Mouse (Mus musculus) forebrain, embryonic 10.5 days (tissue): ENCODE results near the gene Ccdc142. TPM values are rescaled to one million over a fixed set of nuclear protein-coding genes. Genes with fewer than 3 reads are reported as not detected.
A peak's percentile ranks its signal among the peaks of the same experiment; 100 is the strongest.

Experiments used
- DNase-seq: peaks from one replicate; pipeline ENCODE4 v3.0.0-alpha.2; 2017; ENCODE audit warnings: low spot score; ENCODE audit errors: extremely low spot score
- H3K27ac ChIP-seq: fragments of 300-500 bp; sonication (generic); 2 replicates; pipeline ENCODE4 v1.5.1; 2016; ENCODE audit warnings: mild to moderate bottlenecking
- H3K27me3 ChIP-seq: fragments of 300-500 bp; sonication (generic); 2 replicates; pipeline ENCODE4 v1.6.1; 2016; ENCODE audit warnings: mild to moderate bottlenecking; ENCODE audit not compliant: poor library complexity, severe bottlenecking
- H3K36me3 ChIP-seq: fragments of 300-500 bp; sonication (generic); replicated peaks from 2 replicates; pipeline ENCODE4 v1.6.1; 2016; ENCODE audit warnings: mild to moderate bottlenecking, moderate library complexity
- H3K4me1 ChIP-seq: fragments of 300-500 bp; sonication (generic); 2 replicates; pipeline ENCODE4 v1.6.1; 2016
- H3K4me3 ChIP-seq: fragments of 300-500 bp; sonication (generic); 2 replicates; pipeline ENCODE4 v1.5.1; 2016; ENCODE audit warnings: mild to moderate bottlenecking, moderate library complexity
- H3K9me3 ChIP-seq: fragments of 300-500 bp; sonication (generic); 2 replicates; pipeline ENCODE4 v1.6.1; 2016; ENCODE audit warnings: mild to moderate bottlenecking, moderate library complexity
- WGBS: fragments of 180-500 bp; shearing (Covaris S2); methylation state at CpG from one replicate; pipeline ENCODE4 v1.1.7; 2016; 5-methylcytosine and 5-hydroxymethylcytosine counted together
- polyA plus RNA-seq: library from polyadenylated mRNA; unstranded; fragments of >200 nt; fragmentation: Nextera tagmentation; extraction: Ambion mirVana; gene quantifications from 2 replicates; pipeline ENCODE4 v1.2.1, GENCODE M21; 2016

The Ccdc142 gene
- polyA plus RNA-seq, 1 experiment from 2014 or later: 3.1 TPM

GRCm38 (mm10) chr6:83141636-83142035, 40.2 kb downstream of the Ccdc142 start:
- H3K4me3 ChIP-seq: peak overlapping the region; percentile 51
- no peak for DNase-seq
- H3K27ac ChIP-seq: peak overlapping the region; percentile 80
- peaks cover 77% of the 10 kb centered on the region for H3K4me1 ChIP-seq
- peaks cover 17% of the 10 kb centered on the region for H3K36me3 ChIP-seq
- peaks cover 26% of the 10 kb centered on the region for H3K27me3 ChIP-seq
- WGBS: 22% methylated on average over 4 of the region's 4 CpGs
- no peaks in the 10 kb centered on the region for H3K9me3 ChIP-seq

DNA sequence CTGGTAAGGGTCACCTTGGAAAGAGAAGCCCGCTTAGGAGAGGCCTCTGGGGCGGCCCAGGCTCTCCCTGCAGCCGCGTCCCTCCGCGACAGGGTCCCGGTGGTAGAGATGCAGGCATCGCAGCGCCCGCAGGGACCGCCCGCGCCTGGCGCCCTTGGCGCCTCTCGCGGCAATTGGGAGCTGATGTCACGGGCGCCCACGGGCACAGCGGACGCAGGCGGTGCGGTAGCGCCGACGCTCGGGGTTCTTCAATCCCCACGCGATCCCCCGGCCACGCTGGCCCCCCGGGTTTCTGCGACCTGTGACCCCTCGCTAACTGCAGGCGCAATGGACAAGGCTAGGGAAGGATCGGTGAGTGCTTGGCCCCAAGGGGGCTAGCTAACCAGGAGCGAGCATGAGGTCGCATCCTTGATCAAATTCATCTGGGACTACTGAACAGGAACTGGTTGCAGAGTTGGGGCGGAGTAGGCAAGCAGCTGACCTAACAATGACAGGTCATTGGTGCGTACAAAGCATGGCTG, 40.9 kb downstream of the Ccdc142 start:
- WGBS: 1% methylated on average over 41 of the region's 41 CpGs
- peaks cover 77% of the 10 kb centered on the region for H3K4me1 ChIP-seq
- H3K36me3 ChIP-seq: peaks cover 23% of the 10 kb centered on the region
- DNase-seq: no peak
- H3K9me3 ChIP-seq: no peaks in the 10 kb centered on the region
- peak overlapping the region; percentile 80 for H3K27ac ChIP-seq
- H3K27me3 ChIP-seq: peaks cover 26% of the 10 kb centered on the region
- peak overlapping the region; percentile 51 for H3K4me3 ChIP-seq

- Histone ChIP-seq H3K27me3 (peaks cover 26% of the 10 kb centered on the region), H3K4me3 (0 out of 2 replicates have a peak overlapping the region, but pooled peaks have one; percentile 51), H3K9me3 (no peaks in the 10 kb centered on the region), H3K36me3 (peaks cover 29% of the 10 kb centered on the region), H3K4me1 (peaks cover 73% of the 10 kb centered on the region), H3K27ac (peak overlapping the region; percentile 80)
- 52% methylated on average over 11 of the region's 11 CpGs for WGBS
- DNase-seq: no peak
These were observed 41.5 kb downstream of the Ccdc142 start for GRCm38 (mm10) chr6:83142886-83143285.

- peaks cover 50% of the 10 kb centered on the region for H3K4me1 ChIP-seq
- H3K27ac ChIP-seq: no peak overlapping the region
- H3K27me3 ChIP-seq: peaks cover 26% of the 10 kb centered on the region
- WGBS: 86% methylated on average over 2 of the region's 2 CpGs
- H3K9me3 ChIP-seq: no peaks in the 10 kb centered on the region
- no peak overlapping the region for H3K4me3 ChIP-seq
- peaks cover 44% of the 10 kb centered on the region for H3K36me3 ChIP-seq
- no peak for DNase-seq
These were observed 43.8 kb downstream of the Ccdc142 start for GRCm38 (mm10) chr6:83145209-83145608.

DNA sequence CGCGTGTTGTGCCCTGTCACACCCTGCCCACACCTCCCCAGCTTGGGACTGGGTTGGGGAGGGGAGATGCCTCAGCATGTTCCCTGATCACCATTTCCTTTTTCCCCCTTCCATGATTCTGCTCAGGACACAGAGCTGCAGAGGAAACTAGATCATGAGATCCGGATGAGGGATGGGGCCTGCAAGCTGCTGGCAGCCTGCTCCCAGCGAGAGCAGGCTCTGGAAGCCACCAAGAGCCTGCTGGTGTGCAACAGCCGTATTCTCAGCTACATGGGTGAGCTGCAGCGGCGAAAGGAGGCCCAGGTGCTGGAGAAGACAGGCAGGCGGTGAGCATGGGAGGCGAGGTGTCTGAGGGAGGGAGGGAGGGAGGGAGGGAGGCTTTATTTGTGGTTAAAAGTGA, 44.4 kb downstream of the Ccdc142 start:
- Histone ChIP-seq H3K27me3 (peaks cover 24% of the 10 kb centered on the region), H3K4me1 (peaks cover 51% of the 10 kb centered on the region), H3K4me3 (no peak overlapping the region), H3K36me3 (peaks cover 50% of the 10 kb centered on the region), H3K9me3 (no peaks in the 10 kb centered on the region), H3K27ac (peak overlapping the region; percentile 44; the same call in 1 of the 2 replicates)
- WGBS: 74% methylated on average over 9 of the region's 9 CpGs
- no peak for DNase-seq

GRCm38 (mm10) chr6:83147280-83147679, 45.9 kb downstream of the Ccdc142 start:
- DNase-seq: no peak

DNA sequence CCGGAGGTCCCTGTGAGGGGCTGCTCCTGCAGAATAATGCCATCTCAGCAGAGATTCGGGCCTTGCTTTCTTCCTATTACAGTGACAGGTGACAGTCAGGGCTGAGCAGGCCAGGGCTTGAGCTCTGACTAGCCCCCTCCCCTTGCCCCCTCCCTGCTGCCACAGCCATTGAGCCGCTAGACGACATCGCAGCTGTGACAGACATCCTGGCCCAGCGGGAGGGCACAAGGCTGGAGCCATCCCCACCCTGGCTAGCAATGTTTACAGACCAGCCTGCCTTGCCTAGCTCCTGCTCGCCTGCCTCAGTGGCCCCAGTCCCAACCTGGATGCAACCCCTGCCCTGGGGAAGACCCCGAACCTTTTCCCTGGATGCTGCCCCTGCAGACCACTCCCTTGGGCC, 50.3 kb downstream of the Ccdc142 start:
- H3K27me3 ChIP-seq: peaks cover 9% of the 10 kb centered on the region; the same call in 1 of the 2 replicates
- no peak overlapping the region for H3K27ac ChIP-seq
- no peak overlapping the region for H3K4me3 ChIP-seq
- no peak for DNase-seq
- 31% methylated on average over 8 of the region's 8 CpGs for WGBS
- H3K4me1 ChIP-seq: peaks cover 54% of the 10 kb centered on the region
- H3K36me3 ChIP-seq: peaks cover 77% of the 10 kb centered on the region
- no peaks in the 10 kb centered on the region for H3K9me3 ChIP-seq

More at GRCm38 (mm10) chr6:83147280-83147679, 45.9 kb downstream of the Ccdc142 start:
- Histone ChIP-seq H3K36me3 (peaks cover 64% of the 10 kb centered on the region), H3K4me3 (no peak overlapping the region), H3K27me3 (peaks cover 9% of the 10 kb centered on the region), H3K9me3 (no peaks in the 10 kb centered on the region), H3K27ac (0 out of 2 replicates have a peak overlapping the region, but pooled peaks have one; percentile 11), H3K4me1 (peaks cover 51% of the 10 kb centered on the region)
- 66% methylated on average over 7 of the region's 7 CpGs for WGBS

- Histone ChIP-seq H3K27ac (no peak overlapping the region), H3K27me3 (peaks cover 9% of the 10 kb centered on the region; the same call in 1 of the 2 replicates), H3K4me3 (no peak overlapping the region), H3K36me3 (peaks cover 63% of the 10 kb centered on the region), H3K4me1 (peaks cover 47% of the 10 kb centered on the region), H3K9me3 (no peaks in the 10 kb centered on the region)
- no peak for DNase-seq
- 88% methylated on average over 12 of the region's 12 CpGs for WGBS
These were observed 51.6 kb downstream of the Ccdc142 start for GRCm38 (mm10) chr6:83153038-83153437.

DNA sequence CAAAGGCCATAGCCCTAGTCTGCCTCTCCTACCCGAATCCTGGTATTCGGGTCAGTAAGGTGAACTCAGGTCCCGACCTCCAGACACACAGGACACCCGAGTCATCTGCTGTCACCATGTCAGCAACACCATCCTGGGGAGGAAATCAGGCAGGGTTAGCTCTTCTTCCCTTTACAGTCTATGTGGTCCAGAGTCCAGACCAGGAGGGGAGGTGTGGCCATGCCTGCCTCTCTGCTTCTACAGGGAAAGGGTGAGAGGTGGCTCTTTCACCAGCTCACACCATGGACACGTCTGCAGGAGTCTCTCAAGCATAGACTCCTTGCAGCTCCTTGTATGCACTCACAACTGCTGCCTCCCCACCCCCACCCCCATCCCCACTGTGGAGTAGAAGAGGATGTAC, 52.1 kb downstream of the Ccdc142 start:
- DNase-seq: no peak
- Histone ChIP-seq H3K9me3 (no peaks in the 10 kb centered on the region), H3K36me3 (peaks cover 59% of the 10 kb centered on the region), H3K27ac (no peak overlapping the region), H3K4me1 (peaks cover 47% of the 10 kb centered on the region), H3K27me3 (peaks cover 9% of the 10 kb centered on the region; the same call in 1 of the 2 replicates), H3K4me3 (no peak overlapping the region)
- 79% methylated on average over 5 of the region's 5 CpGs for WGBS

DNA sequence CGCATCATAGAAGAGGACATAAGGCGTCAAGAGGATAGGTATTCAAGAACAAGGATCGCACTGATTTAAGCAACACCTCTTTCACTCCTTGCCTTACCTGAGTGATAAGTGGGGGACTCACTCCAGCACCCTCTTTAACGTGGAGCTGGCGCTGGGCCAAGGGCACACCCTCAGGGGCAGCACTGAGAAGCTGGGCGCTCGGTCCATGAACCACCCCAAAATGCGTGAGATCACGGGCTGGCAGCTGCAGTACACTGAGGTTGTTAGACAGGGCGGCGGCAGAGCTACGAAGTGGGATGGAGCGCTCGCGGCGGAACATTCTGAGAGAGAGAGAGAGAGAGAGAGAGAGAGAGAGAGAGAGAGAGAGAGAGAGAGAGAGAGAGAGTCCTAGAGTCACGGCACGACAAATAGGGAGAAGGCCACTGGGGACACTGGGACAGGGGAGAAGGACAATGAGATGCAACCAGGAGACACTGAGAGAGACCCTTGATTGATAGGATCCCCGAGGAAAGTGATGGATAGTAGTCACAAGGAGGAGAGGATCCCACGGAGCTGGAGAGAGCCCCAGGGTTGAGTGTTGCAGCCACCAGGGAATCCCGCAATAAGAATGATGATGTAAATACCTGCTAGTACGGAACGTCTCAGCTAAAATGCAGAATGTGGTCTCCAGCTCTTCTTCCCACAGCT, 54.3 kb downstream of the Ccdc142 start:
- peaks cover 20% of the 10 kb centered on the region for H3K27me3 ChIP-seq
- WGBS: 9% methylated on average over 23 of the region's 23 CpGs
- H3K4me1 ChIP-seq: peaks cover 44% of the 10 kb centered on the region
- peak overlapping the region; percentile 68 for H3K4me3 ChIP-seq
- peak overlapping the region; percentile 83 for H3K27ac ChIP-seq
- peaks cover 37% of the 10 kb centered on the region for H3K36me3 ChIP-seq
- no peak for DNase-seq
- no peaks in the 10 kb centered on the region for H3K9me3 ChIP-seq

GRCm38 (mm10) chr6:83156259-83156684, 54.9 kb downstream of the Ccdc142 start, which contains the start of the genes Wdr54 and 1700003E16Rik:
Gene Wdr54, minus strand, starts transcription at chr6:83156397.
Gene 1700003E16Rik, plus strand, starts transcription at chr6:83156404.
- peaks cover 31% of the 10 kb centered on the region for H3K36me3 ChIP-seq
- peak within 1 kb of the TSS; percentile 68 for H3K4me3 ChIP-seq
- H3K4me1 ChIP-seq: peaks cover 43% of the 10 kb centered on the region
- 1% methylated on average over 32 of the region's 32 CpGs for WGBS
- H3K9me3 ChIP-seq: no peaks in the 10 kb centered on the region
- H3K27ac ChIP-seq: peak within 1 kb of the TSS; percentile 83
- peak; percentile 91 for DNase-seq
- peaks cover 26% of the 10 kb centered on the region for H3K27me3 ChIP-seq
